Mouse (Mus musculus): ENCODE results near the gene Cdk5rap1. TPM values are rescaled to one million over a fixed set of nuclear protein-coding genes. Genes with fewer than 3 reads are reported as not detected.
"Not testable (repeated sequence)": the region's sequence is repeated elsewhere in the genome, so short reads cannot be mapped to it uniquely, and the experiment has no call there.

Gene Cdk5rap1
- polyA plus RNA-seq, 1 experiment from 2014 or later, result 4.3 TPM

- H3K4me3 ChIP-seq (ENCODE audit: low read depth, low read length), result no peak overlapping the region
- H3K27me3 ChIP-seq (replicated peaks; ENCODE audit: control insufficient read depth, insufficient read depth, low read length), result no peaks in the 10 kb centered on the region
- H3K27ac ChIP-seq (ENCODE audit: low read depth, low read length), result no peak overlapping the region
- WGBS, result 84% methylated on average over 3 of the region's 3 CpGs
- H3K4me1 ChIP-seq (replicated peaks; ENCODE audit: control insufficient read depth, insufficient read depth, low read length), result no peaks in the 10 kb centered on the region
- no peak for ATAC-seq
- TF ChIP-seq CTCF (IDR thresholded peaks at IDR 0.05; ENCODE audit: low read depth), result no peak
- no peak overlapping the region for H3K4me2 ChIP-seq (replicated peaks; ENCODE audit: low read depth)
- no peaks in the 10 kb centered on the region for H3K9me3 ChIP-seq (ENCODE audit: control insufficient read depth)
- no peaks in the 10 kb centered on the region for H3K36me3 ChIP-seq (ENCODE audit: control insufficient read depth, insufficient read depth)
- H3K9ac ChIP-seq (ENCODE audit: low read depth, low read length), result no peak overlapping the region
These were observed 71.0 kb downstream of the Cdk5rap1 start for GRCm38 (mm10) chr2:154301763-154302162.

GRCm38 (mm10) chr2:154300496-154300895, 72.3 kb downstream of the Cdk5rap1 start:
- ATAC-seq, result peak; percentile 43; the same call in 1 of the 2 replicates
- Histone ChIP-seq H3K4me3 (ENCODE audit: low read depth, low read length) (no peak overlapping the region), H3K27ac (ENCODE audit: low read depth, low read length) (no peak overlapping the region), H3K4me1 (replicated peaks; ENCODE audit: control insufficient read depth, insufficient read depth, low read length) (no peaks in the 10 kb centered on the region), H3K27me3 (replicated peaks; ENCODE audit: control insufficient read depth, insufficient read depth, low read length) (no peaks in the 10 kb centered on the region), H3K4me2 (replicated peaks; ENCODE audit: low read depth) (no peak overlapping the region), H3K9ac (ENCODE audit: low read depth, low read length) (no peak overlapping the region), H3K36me3 (ENCODE audit: control insufficient read depth, insufficient read depth) (no peaks in the 10 kb centered on the region), H3K9me3 (ENCODE audit: control insufficient read depth) (no peaks in the 10 kb centered on the region)
- TF ChIP-seq CTCF (IDR thresholded peaks at IDR 0.05; ENCODE audit: low read depth), result peak; percentile 93
- WGBS, result 0% methylated on average over 1 of the region's 1 CpGs

- not testable (repeated sequence) for H3K27me3 ChIP-seq (replicated peaks; ENCODE audit: control insufficient read depth, insufficient read depth, low read length); ATAC-seq; H3K4me1 ChIP-seq (replicated peaks; ENCODE audit: control insufficient read depth, insufficient read depth, low read length); H3K9ac ChIP-seq (ENCODE audit: low read depth, low read length); H3K9me3 ChIP-seq (ENCODE audit: control insufficient read depth); H3K27ac ChIP-seq (ENCODE audit: low read depth, low read length); H3K4me3 ChIP-seq (ENCODE audit: low read depth, low read length); H3K36me3 ChIP-seq (ENCODE audit: control insufficient read depth, insufficient read depth)
- 1% methylated on average over 10 of the region's 10 CpGs for WGBS
- TF ChIP-seq CTCF (IDR thresholded peaks at IDR 0.05; ENCODE audit: low read depth), result peak; percentile 71
- H3K4me2 ChIP-seq (replicated peaks; ENCODE audit: low read depth), result peak overlapping the region; percentile 48
These were observed 78.1 kb downstream of the Cdk5rap1 start for GRCm38 (mm10) chr2:154294746-154295145.

GRCm38 (mm10) chr2:154292833-154293232, 80.0 kb downstream of the Cdk5rap1 start:
- TF ChIP-seq CTCF (IDR thresholded peaks at IDR 0.05; ENCODE audit: low read depth), result peak; percentile 16; the same call in 1 of the 2 replicates
- H3K36me3 ChIP-seq (ENCODE audit: control insufficient read depth, insufficient read depth), result no peaks in the 10 kb centered on the region
- no peaks in the 10 kb centered on the region for H3K4me1 ChIP-seq (replicated peaks; ENCODE audit: control insufficient read depth, insufficient read depth, low read length)
- H3K27ac ChIP-seq (ENCODE audit: low read depth, low read length), result no peak overlapping the region
- H3K4me3 ChIP-seq (ENCODE audit: low read depth, low read length), result no peak overlapping the region
- no peak for ATAC-seq
- WGBS, result 93% methylated on average over 1 of the region's 1 CpGs
- H3K9me3 ChIP-seq (ENCODE audit: control insufficient read depth), result no peaks in the 10 kb centered on the region
- no peak overlapping the region for H3K4me2 ChIP-seq (replicated peaks; ENCODE audit: low read depth)
- no peak overlapping the region for H3K9ac ChIP-seq (ENCODE audit: low read depth, low read length)
- no peaks in the 10 kb centered on the region for H3K27me3 ChIP-seq (replicated peaks; ENCODE audit: control insufficient read depth, insufficient read depth, low read length)

GRCm38 (mm10) chr2:154291866-154292265, 80.9 kb downstream of the Cdk5rap1 start:
- not testable (repeated sequence) for H3K4me1 ChIP-seq (replicated peaks; ENCODE audit: control insufficient read depth, insufficient read depth, low read length); H3K36me3 ChIP-seq (ENCODE audit: control insufficient read depth, insufficient read depth); ATAC-seq; H3K4me2 ChIP-seq (replicated peaks; ENCODE audit: low read depth); H3K4me3 ChIP-seq (ENCODE audit: low read depth, low read length); H3K9me3 ChIP-seq (ENCODE audit: control insufficient read depth); H3K27me3 ChIP-seq (replicated peaks; ENCODE audit: control insufficient read depth, insufficient read depth, low read length); H3K9ac ChIP-seq (ENCODE audit: low read depth, low read length); H3K27ac ChIP-seq (ENCODE audit: low read depth, low read length)
- 79% methylated on average over 3 of the region's 3 CpGs for WGBS

Other genes with a start within 250 kb of the Cdk5rap1 start
- not detected in 2 replicates for gene Bpifa3, start 242.7 kb downstream of the Cdk5rap1 start, polyA plus RNA-seq (2015; fragmentation: Nextera tagmentation; extraction: Ambion mirVana)
- gene Bpifa1, start 230.1 kb downstream of the Cdk5rap1 start, polyA plus RNA-seq (2015; fragmentation: Nextera tagmentation; extraction: Ambion mirVana), result not detected in 2 replicates
- gene Bpifa5, start 210.4 kb downstream of the Cdk5rap1 start, polyA plus RNA-seq (2015; fragmentation: Nextera tagmentation; extraction: Ambion mirVana), result not detected in 2 replicates
- gene Bpifb1, start 182.2 kb downstream of the Cdk5rap1 start, polyA plus RNA-seq (2015; fragmentation: Nextera tagmentation; extraction: Ambion mirVana), result 3.7 and 29.4 TPM in 2 replicates
- gene Bpifb5, start 149.3 kb downstream of the Cdk5rap1 start, polyA plus RNA-seq (2015; fragmentation: Nextera tagmentation; extraction: Ambion mirVana), result 0.07 and 0.09 TPM in 2 replicates
- not detected in 2 replicates for gene Bpifb9a, start 115.2 kb downstream of the Cdk5rap1 start, polyA plus RNA-seq (2015; fragmentation: Nextera tagmentation; extraction: Ambion mirVana)
- gene Bpifb9b, start 65.8 kb downstream of the Cdk5rap1 start, polyA plus RNA-seq (2015; fragmentation: Nextera tagmentation; extraction: Ambion mirVana), result not detected in 2 replicates
- 4.9 and 7.7 TPM in 2 replicates for gene Snta1, start 35.1 kb upstream of the Cdk5rap1 start, polyA plus RNA-seq (2015; fragmentation: Nextera tagmentation; extraction: Ambion mirVana)
- gene Cbfa2t2, start 63.5 kb upstream of the Cdk5rap1 start, polyA plus RNA-seq (2015; fragmentation: Nextera tagmentation; extraction: Ambion mirVana), result 7.8 and 9.1 TPM in 2 replicates
- 1.6 and 2.2 TPM in 2 replicates for gene 1700003F12Rik, start 174.1 kb upstream of the Cdk5rap1 start, polyA plus RNA-seq (2015; fragmentation: Nextera tagmentation; extraction: Ambion mirVana)
- gene Actl10, start 178.8 kb upstream of the Cdk5rap1 start, polyA plus RNA-seq (2015; fragmentation: Nextera tagmentation; extraction: Ambion mirVana), result not detected in 2 replicates
- 0.29 and 0.58 TPM in 2 replicates for gene Necab3, start 185.9 kb upstream of the Cdk5rap1 start, polyA plus RNA-seq (2015; fragmentation: Nextera tagmentation; extraction: Ambion mirVana)
- gene E2f1, start 196.9 kb upstream of the Cdk5rap1 start, polyA plus RNA-seq (2015; fragmentation: Nextera tagmentation; extraction: Ambion mirVana), result 5.5 and 5.9 TPM in 2 replicates
- gene Pxmp4, start 230.7 kb upstream of the Cdk5rap1 start, polyA plus RNA-seq (2015; fragmentation: Nextera tagmentation; extraction: Ambion mirVana), result 62.5 and 66.6 TPM in 2 replicates
- gene Zfp341, start 240.3 kb upstream of the Cdk5rap1 start, polyA plus RNA-seq (2015; fragmentation: Nextera tagmentation; extraction: Ambion mirVana), result 0.17 and 0.44 TPM in 2 replicates
- 0.26 TPM in 1 of 2 replicates, not detected in the other for gene 4930519P11Rik, start 240.4 kb upstream of the Cdk5rap1 start, polyA plus RNA-seq (2015; fragmentation: Nextera tagmentation; extraction: Ambion mirVana)

Data from intestine, postnatal 0 days (tissue).